Mouse (Mus musculus) brain, embryonic 14.5 days (tissue): Measurements from ENCODE around the gene Glod4. TPM values are rescaled to one million over a fixed set of nuclear protein-coding genes. Genes with fewer than 3 reads are reported as not detected.

Experiments
- DNase-seq: peaks from one replicate; pipeline ENCODE4 v3.0.0-alpha.2; 2011; ENCODE audit warnings: low read depth
- CTCF ChIP-seq: fragments of 200-500 bp; IDR thresholded peaks from 2 replicates; pipeline ENCODE4 v1.5.1; 2012; ENCODE audit warnings: inconsistent platforms, mild to moderate bottlenecking, moderate library complexity, borderline replicate concordance; ENCODE audit not compliant: insufficient read depth, insufficient read length; ENCODE audit errors: extremely low read depth
- POLR2A ChIP-seq: fragments of 200-500 bp; IDR thresholded peaks from 2 replicates; pipeline ENCODE4 v1.6.1; 2012; ENCODE audit warnings: mild to moderate bottlenecking, inconsistent platforms, borderline replicate concordance; ENCODE audit not compliant: poor library complexity, insufficient read depth, insufficient read length, severe bottlenecking; ENCODE audit errors: extremely low read depth
- polyA plus RNA-seq: library from polyadenylated mRNA; depleted of rRNA; stranded (reverse); fragments of >200 nt; gene quantifications from 2 replicates; pipeline ENCODE4 v1.2.3, GENCODE M21; 2012

The Glod4 gene
- polyA plus RNA-seq, 1 experiment: 41.0 TPM

DNA sequence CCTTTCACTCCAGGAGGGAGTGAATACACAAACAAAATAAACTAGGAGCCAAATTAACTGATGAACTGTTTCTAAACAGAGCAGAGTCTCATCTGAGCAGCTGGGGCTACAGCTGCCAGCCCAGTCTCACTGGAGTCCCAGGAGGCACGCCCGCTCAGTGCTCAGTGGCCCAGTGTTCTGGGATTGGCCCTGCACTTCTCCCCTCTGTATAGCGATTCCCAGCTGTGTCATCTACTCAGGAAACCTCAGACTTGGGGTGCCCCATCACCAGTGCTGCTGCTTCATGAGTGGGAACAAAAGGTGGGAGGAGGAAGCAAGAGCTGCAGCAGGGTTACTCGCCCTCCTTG is 10.4 kb upstream of the Glod4 start:
- TF ChIP-seq POLR2A: no peak
- no peak for TF ChIP-seq CTCF
- DNase-seq: no peak

DNA sequence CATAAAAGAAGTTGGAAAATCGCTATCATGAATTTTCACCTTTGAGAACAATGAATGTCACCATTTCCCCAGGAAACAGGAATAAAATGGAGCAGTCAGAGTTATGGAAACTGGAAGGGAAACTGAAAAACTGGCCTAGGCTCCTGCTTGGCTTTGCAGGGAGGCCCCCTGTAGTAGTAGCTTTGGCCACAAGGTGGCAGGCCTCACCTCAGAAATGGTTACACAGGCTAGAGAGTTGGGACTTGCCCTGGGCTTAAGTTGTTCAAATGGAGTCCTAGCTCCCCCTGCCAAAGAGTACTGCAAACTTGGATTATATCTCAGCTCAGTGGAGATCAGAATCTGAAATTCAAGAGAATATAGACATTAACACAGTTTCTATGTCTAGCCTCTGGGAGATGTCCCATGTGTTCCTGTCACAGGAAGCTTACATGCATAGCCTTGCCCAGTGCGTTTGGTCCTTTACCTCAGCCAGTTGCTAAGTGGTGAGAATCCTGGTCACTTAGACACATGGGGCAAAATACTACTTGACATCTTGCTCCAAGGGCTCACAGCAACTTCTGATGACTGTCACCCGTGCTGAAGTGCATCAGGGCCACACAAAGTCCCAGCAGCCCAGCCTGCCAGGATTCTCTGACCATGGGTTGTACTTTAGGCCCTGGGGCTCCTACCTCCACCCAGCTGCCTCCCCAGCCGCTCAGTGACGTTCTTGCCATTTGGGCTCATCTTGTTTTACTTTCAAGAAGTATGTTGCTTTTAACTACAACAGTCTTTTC is 9.8 kb upstream of the Glod4 start:
- TF ChIP-seq CTCF: peak; percentile 95
- no peak for TF ChIP-seq POLR2A

DNA sequence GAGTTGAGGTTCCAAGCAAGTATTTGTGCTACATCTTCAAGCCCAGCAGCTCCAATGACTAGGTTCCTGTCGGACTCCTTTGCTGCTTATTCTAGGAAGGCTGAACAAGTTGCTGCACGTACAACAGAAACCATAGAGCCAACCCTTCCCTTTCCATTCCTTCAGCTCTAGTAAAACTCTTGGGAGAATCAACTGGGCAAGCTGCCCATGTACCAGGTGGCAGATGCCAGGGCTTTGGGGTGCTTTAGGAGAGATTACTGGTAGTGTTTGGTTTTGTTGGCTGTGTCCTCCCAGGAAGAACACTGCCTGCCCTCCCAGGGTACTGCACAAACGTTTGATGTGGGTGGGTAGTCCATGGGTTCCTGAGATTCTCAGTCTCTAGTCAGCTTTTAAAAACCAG is 8.5 kb upstream of the Glod4 start:
- TF ChIP-seq POLR2A: no peak
- TF ChIP-seq CTCF: no peak
- DNase-seq: peak; percentile 39

More for the DNA sequence above, 9.8 kb upstream of the Glod4 start:
- DNase-seq: peak; percentile 91

DNA sequence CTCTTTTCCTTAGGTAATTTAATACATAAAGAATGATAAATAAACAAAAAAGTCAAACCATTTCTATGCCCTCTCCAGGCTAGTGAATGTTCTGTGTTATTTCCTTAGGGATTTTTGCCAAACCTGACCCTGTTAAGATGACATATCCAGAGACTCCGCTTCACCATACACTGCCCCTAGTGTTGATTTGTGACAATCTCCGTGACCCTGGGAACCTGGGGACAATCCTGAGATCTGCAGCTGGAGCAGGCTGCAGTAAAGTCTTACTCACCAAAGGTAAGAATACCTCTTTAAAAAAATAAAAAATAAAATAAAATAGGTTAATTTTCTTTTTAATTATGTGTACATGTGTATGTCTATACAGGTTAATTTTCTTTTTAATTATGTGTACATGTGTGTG is 3.7 kb upstream of the Glod4 start:
- peak; percentile 26; the same call in 1 of the 2 replicates for TF ChIP-seq CTCF
- TF ChIP-seq POLR2A: no peak
- no peak for DNase-seq

DNA sequence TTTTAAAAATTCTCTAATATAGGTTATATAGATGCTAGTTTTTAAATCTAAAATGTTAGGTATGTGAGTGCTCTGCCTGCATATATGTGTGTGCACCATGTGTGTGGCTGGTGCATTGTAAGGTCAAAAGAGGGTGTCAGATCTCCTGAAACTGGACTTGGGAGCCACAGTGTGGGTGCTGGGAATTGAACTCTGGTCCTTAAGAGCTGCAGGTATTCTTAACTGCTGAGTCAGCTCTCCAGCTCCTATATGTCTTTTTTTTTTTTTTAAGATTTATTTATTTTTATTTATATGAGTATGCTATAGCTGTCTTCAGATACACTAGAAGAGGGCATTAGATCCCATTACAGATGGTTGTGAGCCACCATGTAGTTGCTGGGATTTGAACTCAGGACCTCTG is 2.9 kb upstream of the Glod4 start:
- no peak for DNase-seq
- TF ChIP-seq POLR2A (no peak), CTCF (no peak)

DNA sequence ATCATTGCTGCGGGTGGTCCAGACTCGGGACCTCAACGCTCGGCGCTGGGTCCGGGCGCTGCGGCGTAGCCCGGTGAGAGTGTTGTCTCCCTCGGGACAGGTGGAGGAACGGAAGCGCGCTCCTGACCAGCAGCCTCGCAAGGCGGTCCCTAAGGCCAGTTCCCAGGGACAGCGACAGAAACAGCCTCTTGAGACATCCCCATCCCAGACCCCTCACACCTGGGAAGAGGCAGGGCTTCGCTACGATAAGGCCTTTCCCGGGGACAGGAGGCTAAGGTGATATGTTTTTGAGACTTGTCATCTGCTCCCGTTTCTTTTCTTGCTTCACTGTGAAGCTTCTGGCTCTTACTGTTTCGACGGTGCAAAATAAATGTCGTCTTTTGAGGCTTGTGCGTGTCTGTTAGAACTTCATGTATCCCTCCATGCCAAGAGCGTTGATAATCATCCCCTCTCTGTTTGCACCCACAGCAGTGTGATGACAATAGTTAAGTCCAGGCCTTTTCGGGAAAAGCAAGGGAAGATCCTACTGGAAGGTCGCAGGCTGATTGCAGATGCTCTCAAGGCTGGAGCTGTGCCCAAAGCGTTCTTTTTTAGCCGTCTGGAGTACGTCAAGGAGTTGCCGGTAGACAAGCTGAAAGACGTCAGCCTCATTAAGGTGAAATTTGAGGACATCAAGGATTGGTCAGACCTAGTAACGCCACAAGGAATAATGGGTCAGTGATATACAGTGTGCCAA is 454 bp upstream of the Glod4 start:
- no peak for DNase-seq
- TF ChIP-seq CTCF (no peak), POLR2A (no peak)

DNA sequence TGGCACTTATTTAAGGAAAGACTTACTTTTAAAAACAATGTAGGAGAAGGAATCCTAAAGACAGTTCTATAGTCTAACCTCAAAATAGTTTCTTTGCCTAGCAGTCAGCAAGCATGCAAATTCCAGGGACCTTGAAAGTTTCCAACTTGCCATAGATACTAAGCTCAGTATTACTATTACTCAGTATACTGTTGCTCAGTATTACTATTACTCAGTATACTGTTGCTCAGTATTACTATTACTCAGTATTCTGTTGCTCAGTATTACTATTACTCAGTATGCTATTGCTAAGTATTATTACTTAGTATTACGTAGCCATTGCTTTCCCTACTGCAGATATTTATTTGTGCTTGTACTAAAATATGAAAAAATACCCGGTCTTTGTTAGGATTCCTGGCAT is 3.8 kb downstream of the Glod4 start:
- TF ChIP-seq POLR2A (no peak), CTCF (no peak)
- no peak for DNase-seq

DNA sequence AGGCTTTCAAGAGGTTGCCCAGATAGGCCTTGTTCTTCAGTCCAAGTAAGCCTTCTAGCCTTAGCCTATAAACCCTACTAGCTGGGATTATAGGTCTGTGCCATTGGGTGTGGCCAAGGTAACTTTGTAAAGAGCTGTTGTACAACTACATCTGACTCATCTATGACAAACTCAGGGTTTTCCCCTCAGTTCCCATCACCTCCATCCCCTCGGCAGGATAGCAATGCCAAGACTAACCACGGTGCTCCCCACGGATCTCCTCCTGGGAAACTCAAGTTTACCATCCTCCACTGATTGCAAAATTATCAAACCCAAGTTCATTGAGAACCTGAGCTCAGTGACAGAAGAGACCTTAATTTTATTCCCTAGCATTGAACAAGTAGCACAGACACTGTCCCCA is 7.4 kb downstream of the Glod4 start:
- TF ChIP-seq POLR2A: no peak
- TF ChIP-seq CTCF: no peak

DNA sequence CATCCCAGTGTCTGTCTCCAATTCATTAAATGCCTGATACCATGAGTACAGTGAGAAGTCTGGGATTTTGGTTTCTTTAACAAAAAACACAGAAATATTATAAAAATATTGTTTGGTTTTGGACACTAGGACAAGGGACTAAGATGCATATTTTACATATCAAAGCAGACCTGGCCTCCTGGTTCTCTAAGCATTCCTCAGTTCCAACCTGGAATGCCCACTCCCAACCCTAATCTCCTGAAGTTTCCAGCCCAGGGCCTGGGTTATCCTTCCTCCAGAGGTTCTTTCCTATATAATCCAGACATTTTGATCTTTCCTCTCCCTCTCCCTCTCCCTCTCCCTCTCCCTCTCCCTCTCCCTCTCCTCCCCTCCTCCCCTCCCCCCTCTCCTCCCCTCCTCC is 18.5 kb downstream of the Glod4 start:
- no peak for DNase-seq
- TF ChIP-seq CTCF (no peak), POLR2A (no peak)

More for the DNA sequence above, 7.4 kb downstream of the Glod4 start:
- DNase-seq: no peak

DNA sequence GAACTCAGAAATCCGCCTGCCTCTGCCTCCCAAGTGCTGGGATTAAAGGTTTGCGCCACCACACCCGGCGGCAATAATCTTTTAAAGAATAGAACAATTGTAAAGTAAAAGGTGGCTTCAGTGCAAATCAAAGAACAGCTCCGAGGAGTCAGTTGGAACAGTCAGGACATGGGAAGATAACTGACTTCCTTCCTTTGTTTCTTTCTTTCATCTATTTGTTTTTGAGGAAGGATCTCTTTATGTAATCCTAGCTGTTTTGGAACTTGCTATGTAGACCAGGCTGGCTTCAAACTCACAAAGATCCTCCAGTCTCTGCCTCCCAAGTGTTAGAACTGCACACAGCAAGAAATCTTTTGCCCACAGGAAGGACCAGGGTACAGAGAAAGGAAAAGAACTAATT is 18.9 kb downstream of the Glod4 start:
- TF ChIP-seq POLR2A (no peak), CTCF (no peak)
- no peak for DNase-seq

DNA sequence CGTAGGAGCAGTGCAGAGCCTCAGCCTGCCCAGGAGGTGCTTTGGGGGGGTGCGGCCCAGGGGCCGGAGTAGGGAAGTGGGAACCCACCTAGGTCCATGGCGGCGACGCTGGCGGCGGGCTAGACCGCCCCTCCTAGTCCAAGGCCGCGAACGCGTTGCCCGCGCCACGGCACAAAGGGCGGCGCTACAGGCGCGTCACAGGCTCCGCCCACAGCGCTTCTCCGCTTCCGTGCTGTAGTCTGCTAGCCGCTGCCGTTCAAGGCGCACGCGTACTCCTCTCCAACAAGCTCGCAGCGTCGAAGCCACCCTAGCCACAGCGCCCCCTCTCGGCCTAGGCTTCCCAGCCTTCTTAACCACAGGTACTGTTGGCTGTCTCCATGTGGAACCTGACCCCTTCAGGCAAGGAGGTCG is 26.1 kb downstream of the Glod4 start, which contains the start of the genes Dbil5 and Gemin4:
Dbil5 (plus strand) TSS at position 219 of the 411 bp plus-strand sequence.
Gemin4 (minus strand) TSS at position 275 of the 411 bp plus-strand sequence.
- DNase-seq: peak; percentile 99
- TF ChIP-seq POLR2A: peak; percentile 92
- peak; percentile 98 for TF ChIP-seq CTCF
